Mouse (Mus musculus): ENCODE data around the gene Sash3.

DNA sequence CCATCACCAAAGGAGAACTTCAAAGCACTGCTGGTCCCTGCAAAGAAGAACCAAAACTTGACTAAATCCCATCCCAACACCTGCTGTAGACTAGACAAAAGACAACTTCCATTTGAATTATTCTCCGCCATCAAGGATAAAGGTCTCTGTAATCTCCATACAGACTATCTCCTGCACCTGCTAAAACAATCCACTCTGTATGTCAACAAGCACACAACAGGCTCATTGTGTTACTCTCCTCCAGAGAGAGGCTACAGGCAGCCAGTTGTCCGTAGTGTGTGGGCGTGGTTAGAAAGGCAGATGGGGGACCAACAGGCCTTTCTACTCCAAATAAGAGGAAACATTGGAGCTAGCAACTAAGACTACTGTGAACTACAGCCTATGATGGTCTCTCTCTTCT is 51.6 kb downstream of the Sash3 start:
- TF ChIP-seq RAD21 (IDR thresholded peaks at IDR 0.05; ENCODE audit: low read depth, low read length) (no peak), POLR2A (IDR thresholded peaks at IDR 0.05; ENCODE audit: control insufficient read depth in 1 of 2, insufficient read depth in 1 of 2, low read depth in 1 of 2, low read length in 2 of 2, poor library complexity in 1 of 2) (no peak), HCFC1 (IDR thresholded peaks at IDR 0.05; ENCODE audit: low read depth, low read length) (no peak), CTCF (IDR thresholded peaks at IDR 0.05 in 2 of 3, conservative IDR thresholded peaks at IDR 0.05 in 1 of 3; ENCODE audit: control insufficient read depth in 1 of 3, insufficient read depth in 1 of 3, low read depth in 2 of 3, low read length in 3 of 3, poor library complexity in 1 of 3, severe bottlenecking in 1 of 3) (no peak), SIN3A (IDR thresholded peaks at IDR 0.05; ENCODE audit: low read length) (no peak), TAL1 (IDR thresholded peaks at IDR 0.05; ENCODE audit: low read length) (no peak), ZNF384 (IDR thresholded peaks at IDR 0.05; ENCODE audit: low read depth, low read length) (no peak), UBTF (IDR thresholded peaks at IDR 0.05; ENCODE audit: borderline replicate concordance, insufficient read depth, low read depth, low read length) (no peak), JUND (IDR thresholded peaks at IDR 0.05; ENCODE audit: low read depth, low read length) (no peak), MEF2A (IDR thresholded peaks at IDR 0.05; ENCODE audit: extremely low read depth, insufficient replicate concordance, low read depth, low read length, poor library complexity, severe bottlenecking) (no peak), MYB (IDR thresholded peaks at IDR 0.05; ENCODE audit: low read depth, low read length) (no peak), ETS1 (IDR thresholded peaks at IDR 0.05; ENCODE audit: low read depth, low read length) (no peak), POLR2AphosphoS5 (IDR thresholded peaks at IDR 0.05; ENCODE audit: borderline replicate concordance, low read depth, low read length) (no peak), SMC3 (IDR thresholded peaks at IDR 0.05; ENCODE audit: low read depth, low read length) (no peak)
